8 mouse cellular contexts compared by ENCODE assay signal in genomic region chr3:95014428-95015151, GRCm38 (mm10). TPM values are rescaled to one million over a fixed set of nuclear protein-coding genes. Genes with fewer than 3 reads are reported as not detected.
DNase-seq lines count a peak whose midpoint lies in the region; ATAC-seq lines count a peak whose summit lies in the region.

No protein-coding gene starts in this region.

- peaks cover 14% of the 10 kb centered on the region for H3K4me1 ChIP-seq in neural tube, embryonic 11.5 days (ENCODE audit: control insufficient read depth, insufficient read depth, low read length)
- peaks cover 29% of the 10 kb centered on the region for H3K4me1 ChIP-seq in forebrain, embryonic 15.5 days
- peaks cover 24% of the 10 kb centered on the region for H3K4me1 ChIP-seq in hindbrain, embryonic 16.5 days (ENCODE audit: control insufficient read depth, insufficient read depth, low read depth, low read length)
- peaks cover 25% of the 10 kb centered on the region for H3K4me1 ChIP-seq in midbrain, embryonic 15.5 days

- H3K4me3 ChIP-seq in neural tube, embryonic 11.5 days (ENCODE audit: low read depth, low read length), result peak overlapping the region; percentile 92
- peak overlapping the region; percentile 74 for H3K4me3 ChIP-seq in forebrain, embryonic 15.5 days
- peak overlapping the region; percentile 64 for H3K4me3 ChIP-seq in hindbrain, embryonic 16.5 days (ENCODE audit: low read length)
- peak overlapping the region; percentile 83 for H3K4me3 ChIP-seq in midbrain, embryonic 15.5 days

- peaks cover 11% of the 10 kb centered on the region for H3K36me3 ChIP-seq in neural tube, embryonic 11.5 days (ENCODE audit: control insufficient read depth, insufficient read depth, low read length)
- H3K36me3 ChIP-seq in forebrain, embryonic 15.5 days, result peaks cover 25% of the 10 kb centered on the region
- H3K36me3 ChIP-seq in hindbrain, embryonic 16.5 days (ENCODE audit: control insufficient read depth, insufficient read depth, low read length), result peaks cover 16% of the 10 kb centered on the region
- peaks cover 24% of the 10 kb centered on the region; the same call in 1 of the 2 replicates for H3K36me3 ChIP-seq in midbrain, embryonic 15.5 days (replicated peaks)

- peak; percentile 16 for DNase-seq in neural tube, embryonic 11.5 days (ENCODE audit: low spot score)
- no peak for DNase-seq in neural tube, embryonic 10.5 days (ENCODE audit: extremely low spot score, low spot score)
- peak; percentile 57 for DNase-seq in c-Kit-positive CD71-positive TER-119-negative erythroid progenitor cells, embryonic 14.5 days (ENCODE audit: low read depth)
- DNase-seq in liver, result peak; percentile 82
- DNase-seq in thymus, postnatal 0 days (ENCODE audit: low spot score), result peak; percentile 31

- peak overlapping the region; percentile 68 for H3K27ac ChIP-seq in neural tube, embryonic 11.5 days (ENCODE audit: low read depth, low read length)
- H3K27ac ChIP-seq in forebrain, embryonic 15.5 days (replicated peaks), result peak overlapping the region; percentile 96; the same call in 1 of the 2 replicates
- H3K27ac ChIP-seq in hindbrain, embryonic 16.5 days (ENCODE audit: low read depth, low read length), result peak overlapping the region; percentile 96; the same call in 1 of the 2 replicates
- peak overlapping the region; percentile 85 for H3K27ac ChIP-seq in midbrain, embryonic 15.5 days

- H3K9me3 ChIP-seq in neural tube, embryonic 11.5 days (ENCODE audit: control insufficient read depth, low read length), result no peaks in the 10 kb centered on the region
- H3K9me3 ChIP-seq in forebrain, embryonic 15.5 days, result no peaks in the 10 kb centered on the region
- H3K9me3 ChIP-seq in hindbrain, embryonic 16.5 days (ENCODE audit: control insufficient read depth, low read length), result no peaks in the 10 kb centered on the region
- no peaks in the 10 kb centered on the region for H3K9me3 ChIP-seq in midbrain, embryonic 15.5 days

- WGBS in neural tube, embryonic 11.5 days, result under 1% methylated on average over 41 of the region's 44 CpGs
- WGBS in forebrain, embryonic 15.5 days, result under 1% methylated on average over 44 of the region's 44 CpGs
- 2% methylated on average over 43 of the region's 44 CpGs for WGBS in hindbrain, embryonic 16.5 days
- WGBS in midbrain, embryonic 15.5 days, result under 1% methylated on average over 44 of the region's 44 CpGs

- peak overlapping the region; percentile 95 for H3K4me2 ChIP-seq in neural tube, embryonic 11.5 days (ENCODE audit: low read depth)
- H3K4me2 ChIP-seq in forebrain, embryonic 15.5 days (replicated peaks), result peak overlapping the region; percentile 97
- H3K4me2 ChIP-seq in hindbrain, embryonic 16.5 days (ENCODE audit: low read length), result peak overlapping the region; percentile 88
- H3K4me2 ChIP-seq in midbrain, embryonic 15.5 days, result peak overlapping the region; percentile 88

- no peaks in the 10 kb centered on the region for H3K27me3 ChIP-seq in neural tube, embryonic 11.5 days (ENCODE audit: control insufficient read depth, insufficient read depth, low read length)
- no peaks in the 10 kb centered on the region for H3K27me3 ChIP-seq in forebrain, embryonic 15.5 days
- no peaks in the 10 kb centered on the region for H3K27me3 ChIP-seq in hindbrain, embryonic 16.5 days (replicated peaks; ENCODE audit: control insufficient read depth, insufficient read depth, low read length)
- no peaks in the 10 kb centered on the region for H3K27me3 ChIP-seq in midbrain, embryonic 15.5 days (replicated peaks)

- ATAC-seq in neural tube, embryonic 11.5 days (ENCODE audit: insufficient read depth, low FRiP score, low TSS enrichment), result peak; percentile 14; the same call in 1 of the 2 replicates
- ATAC-seq in forebrain, embryonic 15.5 days (replicated peaks), result peak; percentile 5; the same call in 1 of the 2 replicates
- peak; percentile 3 for ATAC-seq in hindbrain, embryonic 16.5 days
- ATAC-seq in midbrain, embryonic 15.5 days (replicated peaks), result peak; percentile 10

- H3K9ac ChIP-seq in neural tube, embryonic 11.5 days (ENCODE audit: low read length), result peak overlapping the region; percentile 84
- H3K9ac ChIP-seq in forebrain, embryonic 15.5 days (replicated peaks), result peak overlapping the region; percentile 67
- peak overlapping the region; percentile 78 for H3K9ac ChIP-seq in hindbrain, embryonic 16.5 days (ENCODE audit: low read depth, low read length)
- H3K9ac ChIP-seq in midbrain, embryonic 15.5 days, result peak overlapping the region; percentile 70

RNA-seq across cellular contexts. Expression of gene Zfp687, which starts 0.7 kb away (rescaled TPM):
- 27.6 and 32.8 TPM in 2 replicates for polyA plus RNA-seq in neural tube, embryonic 11.5 days (2014; fragmentation: Nextera tagmentation; extraction: Ambion mirVana)
- polyA plus RNA-seq in forebrain, embryonic 15.5 days (2015; fragmentation: Nextera tagmentation; extraction: Ambion mirVana), result 22.4 and 23.0 TPM in 2 replicates
- 15.9 and 22.0 TPM in 2 replicates for polyA plus RNA-seq in hindbrain, embryonic 16.5 days (2015; fragmentation: Nextera tagmentation; extraction: Ambion mirVana)
- polyA plus RNA-seq in midbrain, embryonic 15.5 days (2015; fragmentation: Nextera tagmentation; extraction: Ambion mirVana), result 20.7 and 21.2 TPM in 2 replicates
- polyA plus RNA-seq in thymus, postnatal 0 days (2015; fragmentation: Nextera tagmentation; extraction: Ambion mirVana), result 16.7 and 18.4 TPM in 2 replicates

RNA-seq across cellular contexts. Expression of gene Psmd4, which starts 27.8 kb away (rescaled TPM):
- 315 and 321 TPM in 2 replicates for polyA plus RNA-seq in neural tube, embryonic 11.5 days (2014; fragmentation: Nextera tagmentation; extraction: Ambion mirVana)
- 291 and 296 TPM in 2 replicates for polyA plus RNA-seq in forebrain, embryonic 15.5 days (2015; fragmentation: Nextera tagmentation; extraction: Ambion mirVana)
- 267 and 288 TPM in 2 replicates for polyA plus RNA-seq in hindbrain, embryonic 16.5 days (2015; fragmentation: Nextera tagmentation; extraction: Ambion mirVana)
- polyA plus RNA-seq in midbrain, embryonic 15.5 days (2015; fragmentation: Nextera tagmentation; extraction: Ambion mirVana), result 277 and 284 TPM in 2 replicates
- polyA plus RNA-seq in thymus, postnatal 0 days (2015; fragmentation: Nextera tagmentation; extraction: Ambion mirVana), result 310 and 313 TPM in 2 replicates

RNA-seq across cellular contexts. Expression of gene Pi4kb, which starts 40.1 kb away (rescaled TPM):
- 24.8 and 27.0 TPM in 2 replicates for polyA plus RNA-seq in neural tube, embryonic 11.5 days (2014; fragmentation: Nextera tagmentation; extraction: Ambion mirVana)
- 24.9 and 27.1 TPM in 2 replicates for polyA plus RNA-seq in forebrain, embryonic 15.5 days (2015; fragmentation: Nextera tagmentation; extraction: Ambion mirVana)
- polyA plus RNA-seq in hindbrain, embryonic 16.5 days (2015; fragmentation: Nextera tagmentation; extraction: Ambion mirVana), result 22.1 and 26.2 TPM in 2 replicates
- 22.5 and 24.6 TPM in 2 replicates for polyA plus RNA-seq in midbrain, embryonic 15.5 days (2015; fragmentation: Nextera tagmentation; extraction: Ambion mirVana)
- polyA plus RNA-seq in thymus, postnatal 0 days (2015; fragmentation: Nextera tagmentation; extraction: Ambion mirVana), result 18.4 and 21.6 TPM in 2 replicates
